Mouse (Mus musculus): ENCODE measurements at regions not wholly inside any gene's neighbourhood (a gene's known extent, or its start where the extent isn't known, plus 50 kb on each side); places are given as distances from the start of the nearest gene placed in this dataset.

GRCm38 (mm10) chr6:51663178-51663577 lies 139.5 kb downstream of the Snx10 start:
- DNase-seq (ENCODE audit: low read depth, low spot score) = no peak
- Histone ChIP-seq H3K36me3 (ENCODE audit: control insufficient read depth in 1 of 2, insufficient read depth in 2 of 2, low read length in 2 of 2) (no peaks in the 10 kb centered on the region), H3K9ac (ENCODE audit: control insufficient read depth, low read depth, low read length, poor library complexity, severe bottlenecking) (no peak overlapping the region), H3K27ac (ENCODE audit: control insufficient read depth, low read depth, low read length) (no peak overlapping the region), H3K79me2 (ENCODE audit: control insufficient read depth, insufficient read depth, low read length, poor library complexity) (no peaks in the 10 kb centered on the region), H3K27me3 (ENCODE audit: control insufficient read depth in 1 of 2, insufficient read depth in 2 of 2, low read length in 2 of 2) (no peaks in the 10 kb centered on the region; a peak in 1 of 4 replicates), H3K4me1 (ENCODE audit: control insufficient read depth in 1 of 2, insufficient read depth in 2 of 2, low read length in 2 of 2) (no peaks in the 10 kb centered on the region), H3K4me3 (ENCODE audit: control insufficient read depth in 1 of 2, insufficient read depth in 1 of 2, low read depth in 2 of 2, low read length in 2 of 2) (no peak overlapping the region), H3K9me3 (replicated peaks; ENCODE audit: insufficient read depth, low read length) (no peaks in the 10 kb centered on the region)
- no peak for TF ChIP-seq POLR2AphosphoS2 (IDR thresholded peaks at IDR 0.05; ENCODE audit: low read length)
- TF ChIP-seq ZC3H11A (IDR thresholded peaks at IDR 0.05; ENCODE audit: low read depth, low read length) = no peak
- TF ChIP-seq EP300 (IDR thresholded peaks at IDR 0.05; ENCODE audit: low read depth in 1 of 2, low read length in 2 of 2) = no peak
- TF ChIP-seq RAD21 (IDR thresholded peaks at IDR 0.05; ENCODE audit: low read depth, low read length) = no peak
- no peak for TF ChIP-seq MYC (IDR thresholded peaks at IDR 0.05; ENCODE audit: low read depth, low read length)
- TF ChIP-seq MYB (IDR thresholded peaks at IDR 0.05; ENCODE audit: low read depth, low read length) = no peak
- TF ChIP-seq MEF2A (IDR thresholded peaks at IDR 0.05; ENCODE audit: extremely low read depth, insufficient replicate concordance, low read depth, low read length, poor library complexity, severe bottlenecking) = no peak
- TF ChIP-seq CHD1 (IDR thresholded peaks at IDR 0.05; ENCODE audit: low read depth, low read length) = no peak
- TF ChIP-seq USF2 (IDR thresholded peaks at IDR 0.05; ENCODE audit: borderline replicate concordance in 1 of 2, insufficient read depth in 1 of 2, low read depth in 1 of 2, low read length in 2 of 2) = no peak
- TF ChIP-seq NELFE (IDR thresholded peaks at IDR 0.05; ENCODE audit: low read depth, low read length) = no peak
- TF ChIP-seq ZNF384 (IDR thresholded peaks at IDR 0.05; ENCODE audit: low read depth, low read length) = no peak
- TF ChIP-seq TAL1 (IDR thresholded peaks at IDR 0.05; ENCODE audit: low read length) = no peak
- no peak for TF ChIP-seq ZKSCAN1 (IDR thresholded peaks at IDR 0.05; ENCODE audit: low read depth, low read length)
- TF ChIP-seq SIN3A (IDR thresholded peaks at IDR 0.05; ENCODE audit: low read length) = no peak
- TF ChIP-seq TCF12 (IDR thresholded peaks at IDR 0.05; ENCODE audit: low read depth, low read length) = no peak
- TF ChIP-seq POLR2AphosphoS5 (IDR thresholded peaks at IDR 0.05; ENCODE audit: borderline replicate concordance, low read depth, low read length) = no peak
- TF ChIP-seq MXI1 (IDR thresholded peaks at IDR 0.05; ENCODE audit: low read depth, low read length) = no peak
- TF ChIP-seq E2F4 (IDR thresholded peaks at IDR 0.05; ENCODE audit: borderline replicate concordance, low read depth, low read length) = no peak

GRCm38 (mm10) chr6:51664049-51664448 lies 140.3 kb downstream of the Snx10 start:
- Histone ChIP-seq H3K27me3 (ENCODE audit: control insufficient read depth in 1 of 2, insufficient read depth in 2 of 2, low read length in 2 of 2) (no peaks in the 10 kb centered on the region; a peak in 1 of 4 replicates), H3K9ac (ENCODE audit: control insufficient read depth, low read depth, low read length, poor library complexity, severe bottlenecking) (no peak overlapping the region), H3K4me3 (ENCODE audit: control insufficient read depth in 1 of 2, insufficient read depth in 1 of 2, low read depth in 2 of 2, low read length in 2 of 2) (no peak overlapping the region), H3K36me3 (ENCODE audit: control insufficient read depth in 1 of 2, insufficient read depth in 2 of 2, low read length in 2 of 2) (no peaks in the 10 kb centered on the region), H3K9me3 (replicated peaks; ENCODE audit: insufficient read depth, low read length) (no peaks in the 10 kb centered on the region), H3K4me1 (ENCODE audit: control insufficient read depth in 1 of 2, insufficient read depth in 2 of 2, low read length in 2 of 2) (no peaks in the 10 kb centered on the region), H3K79me2 (ENCODE audit: control insufficient read depth, insufficient read depth, low read length, poor library complexity) (no peaks in the 10 kb centered on the region), H3K27ac (ENCODE audit: control insufficient read depth, low read depth, low read length) (no peak overlapping the region)
- DNase-seq (ENCODE audit: low read depth, low spot score) = no peak
- TF ChIP-seq RAD21 (IDR thresholded peaks at IDR 0.05; ENCODE audit: low read depth, low read length) (no peak), USF1 (IDR thresholded peaks at IDR 0.05; ENCODE audit: low read depth, low read length) (no peak), JUND (IDR thresholded peaks at IDR 0.05; ENCODE audit: low read depth, low read length) (no peak), ETS1 (IDR thresholded peaks at IDR 0.05; ENCODE audit: low read depth, low read length) (no peak), MAX (IDR thresholded peaks at IDR 0.05; ENCODE audit: low read length) (no peak), POLR2A (IDR thresholded peaks at IDR 0.05; ENCODE audit: control insufficient read depth in 1 of 2, insufficient read depth in 1 of 2, low read depth in 1 of 2, low read length in 2 of 2, poor library complexity in 1 of 2) (no peak), CHD1 (IDR thresholded peaks at IDR 0.05; ENCODE audit: low read depth, low read length) (no peak), MEF2A (IDR thresholded peaks at IDR 0.05; ENCODE audit: extremely low read depth, insufficient replicate concordance, low read depth, low read length, poor library complexity, severe bottlenecking) (no peak), MYC (IDR thresholded peaks at IDR 0.05; ENCODE audit: low read depth, low read length) (no peak), USF2 (IDR thresholded peaks at IDR 0.05; ENCODE audit: borderline replicate concordance in 1 of 2, insufficient read depth in 1 of 2, low read depth in 1 of 2, low read length in 2 of 2) (no peak), MYB (IDR thresholded peaks at IDR 0.05; ENCODE audit: low read depth, low read length) (no peak), ZMIZ1 (IDR thresholded peaks at IDR 0.05; ENCODE audit: low read depth, low read length) (no peak), MAZ (IDR thresholded peaks at IDR 0.05; ENCODE audit: low read depth, low read length) (no peak), NRF1 (IDR thresholded peaks at IDR 0.05; ENCODE audit: insufficient read depth, low read depth, low read length, poor library complexity, severe bottlenecking) (no peak)
